Mouse (Mus musculus) embryonic fibroblast, embryonic 13.5 days (primary cell): ENCODE measurements around the gene Map3k3.

Experiments
- CTCF ChIP-seq: IDR thresholded peaks from 2 replicates; pipeline ENCODE4 v1.5.1; 2011; ENCODE audit warnings: mild to moderate bottlenecking, control low read depth, low read length, moderate library complexity, borderline replicate concordance; ENCODE audit not compliant: insufficient read depth
- POLR2A ChIP-seq: IDR thresholded peaks from 2 replicates; pipeline ENCODE4 v1.6.1; 2011; ENCODE audit warnings: low read depth, mild to moderate bottlenecking, control low read depth, low read length, moderate library complexity

GRCm38 (mm10) chr11:106179711-106180448 is 95.5 kb downstream of the Map3k3 start:
- no peak for TF ChIP-seq POLR2A
- no peak for TF ChIP-seq CTCF
